Mouse (Mus musculus) monocyte, adult 2 months (primary cell): Measurements from ENCODE around the gene Sorbs1.
A peak's percentile ranks its signal among the peaks of the same experiment; 100 is the strongest.

Experiments used
- DNase-seq, 2 experiments: peaks; one replicate each; pipeline ENCODE4 v3.0.0; 2022; ENCODE audit warnings: low spot score in 2 of 2, low read depth in 1 of 2

Gene Sorbs1

GRCm38 (mm10) chr19:40410109-40410508 is 103.5 kb downstream of the Sorbs1 start:
- DNase-seq: no peak

DNA sequence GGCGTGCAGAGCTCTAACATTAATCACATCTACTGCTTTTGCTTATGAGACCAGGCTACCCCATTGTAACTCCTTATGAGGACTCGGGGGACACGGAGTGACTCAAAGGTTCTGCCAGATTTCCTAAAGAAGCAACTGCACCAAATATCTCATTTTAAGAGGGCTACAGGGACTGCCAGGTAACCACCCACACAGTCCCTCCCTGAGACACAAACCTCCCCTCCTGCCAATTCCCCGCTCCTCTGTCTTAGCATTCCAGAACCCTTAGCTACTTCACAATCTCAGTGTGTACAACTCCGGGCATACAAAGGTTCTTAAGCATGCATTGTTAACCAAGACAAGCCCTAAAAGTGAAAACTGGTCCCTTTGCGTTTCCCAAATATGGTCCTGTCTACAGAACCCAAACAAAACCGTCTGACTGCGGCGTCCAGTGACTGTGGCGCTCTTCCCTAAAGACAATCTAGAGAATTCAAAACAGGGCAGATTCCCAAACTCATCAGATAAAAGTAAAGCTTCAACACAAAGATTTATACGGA is 104.0 kb downstream of the Sorbs1 start:
- DNase-seq: no peak

GRCm38 (mm10) chr19:40407186-40407585 is 106.4 kb downstream of the Sorbs1 start:
- no peak for DNase-seq

DNA sequence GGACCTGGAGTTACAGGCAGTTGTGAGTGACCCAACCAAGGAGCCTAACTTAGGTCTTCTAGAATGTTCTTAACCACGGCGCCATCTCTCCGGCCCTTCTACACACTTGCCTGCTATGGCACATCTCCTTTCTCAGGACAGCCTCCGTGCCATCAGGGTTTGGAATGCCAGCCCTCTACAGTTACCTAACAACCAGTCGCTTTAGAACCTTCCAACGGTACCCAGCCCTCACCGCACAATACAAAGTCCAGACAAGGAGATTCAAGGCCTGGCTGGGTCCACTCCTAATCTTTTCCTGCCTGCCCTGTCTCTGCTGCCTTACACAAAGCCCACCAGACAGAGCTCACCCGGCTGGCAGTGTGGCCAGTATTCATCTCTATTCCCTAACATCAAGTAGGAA is 106.9 kb downstream of the Sorbs1 start:
- DNase-seq: no peak

DNA sequence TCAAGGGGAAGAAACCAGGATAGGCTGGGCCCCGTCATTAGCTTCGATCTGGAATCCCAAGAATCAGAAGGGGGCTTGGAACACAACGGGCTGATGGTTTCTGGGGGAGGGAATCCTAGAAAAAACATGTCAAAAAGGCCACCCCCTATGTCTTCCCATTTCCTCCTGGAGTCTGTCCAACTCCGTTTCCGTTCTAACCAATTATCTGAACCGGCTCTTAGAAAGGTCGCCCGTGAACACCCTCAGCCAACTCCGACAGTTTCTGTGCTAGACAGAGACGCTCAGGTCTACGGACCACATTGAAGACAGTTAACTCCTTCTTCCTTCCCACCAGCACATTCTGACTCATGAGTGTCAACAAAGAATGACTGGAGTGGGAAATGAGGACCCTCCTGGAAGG is 107.8 kb downstream of the Sorbs1 start:
- DNase-seq: no peak

- DNase-seq: no peak
Observed at GRCm38 (mm10) chr19:40404582-40404981, 109.0 kb downstream of the Sorbs1 start.

- no peak for DNase-seq
Observed at GRCm38 (mm10) chr19:40403999-40404398, 109.6 kb downstream of the Sorbs1 start.

DNA sequence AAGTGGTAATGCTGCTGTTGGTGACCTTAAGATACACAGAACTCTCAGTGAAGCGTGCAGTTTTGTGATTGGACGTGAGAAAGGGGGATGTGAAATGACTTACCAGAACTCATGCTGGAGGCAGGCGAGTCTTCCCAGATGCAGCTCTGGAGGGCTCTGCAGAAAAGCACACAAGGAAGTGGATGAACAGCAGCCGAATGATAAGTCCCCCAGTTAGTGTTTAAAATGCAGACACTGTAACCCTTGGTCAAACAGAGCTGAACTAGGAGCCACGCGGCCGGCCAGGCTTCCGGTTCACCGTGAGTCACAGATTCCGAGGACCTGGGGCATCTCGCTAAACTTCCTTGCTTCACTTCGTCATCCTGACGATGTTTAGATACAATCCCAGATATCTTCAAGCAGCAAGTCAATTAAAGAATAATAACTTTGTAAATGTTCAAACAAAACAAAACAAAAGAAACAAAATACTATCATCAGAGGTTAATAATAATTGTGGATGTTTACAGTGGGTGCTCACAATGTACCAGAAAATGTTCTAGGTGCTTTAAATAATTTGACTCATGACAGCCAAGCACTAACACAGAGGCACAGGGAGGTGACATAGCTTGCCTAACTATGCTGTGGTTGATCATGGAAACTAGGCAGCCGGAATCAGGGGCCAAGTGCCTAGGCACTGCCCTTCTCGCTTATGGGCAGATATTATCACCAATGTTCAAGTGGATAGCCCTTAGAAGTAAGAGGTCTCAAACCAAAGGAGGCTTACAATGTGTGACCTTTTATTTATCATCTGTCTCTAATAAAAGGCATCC is 111.2 kb downstream of the Sorbs1 start:
- DNase-seq: no peak

DNA sequence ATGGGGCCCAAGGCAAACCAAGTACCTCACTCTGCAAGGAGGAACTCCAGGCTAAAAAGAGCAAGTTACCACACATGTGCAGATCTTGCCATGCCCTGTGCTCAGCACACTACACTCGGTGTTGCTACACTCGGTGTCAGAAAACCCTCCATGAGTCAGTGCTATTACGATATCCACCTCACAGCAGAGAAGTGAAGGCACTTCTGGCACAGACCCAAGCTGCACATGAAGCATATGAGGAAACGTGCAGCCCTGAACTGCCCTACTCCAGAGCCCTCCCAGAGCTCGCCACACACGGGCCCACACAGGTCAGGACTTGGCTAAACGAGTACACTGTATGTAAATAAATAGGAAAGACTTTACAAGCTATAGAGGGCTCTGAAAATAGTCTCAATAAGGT is 112.4 kb downstream of the Sorbs1 start:
- DNase-seq: peak; percentile 70 to 79

- no peak for DNase-seq
Observed at GRCm38 (mm10) chr19:40400426-40401030, 113.1 kb downstream of the Sorbs1 start.

DNA sequence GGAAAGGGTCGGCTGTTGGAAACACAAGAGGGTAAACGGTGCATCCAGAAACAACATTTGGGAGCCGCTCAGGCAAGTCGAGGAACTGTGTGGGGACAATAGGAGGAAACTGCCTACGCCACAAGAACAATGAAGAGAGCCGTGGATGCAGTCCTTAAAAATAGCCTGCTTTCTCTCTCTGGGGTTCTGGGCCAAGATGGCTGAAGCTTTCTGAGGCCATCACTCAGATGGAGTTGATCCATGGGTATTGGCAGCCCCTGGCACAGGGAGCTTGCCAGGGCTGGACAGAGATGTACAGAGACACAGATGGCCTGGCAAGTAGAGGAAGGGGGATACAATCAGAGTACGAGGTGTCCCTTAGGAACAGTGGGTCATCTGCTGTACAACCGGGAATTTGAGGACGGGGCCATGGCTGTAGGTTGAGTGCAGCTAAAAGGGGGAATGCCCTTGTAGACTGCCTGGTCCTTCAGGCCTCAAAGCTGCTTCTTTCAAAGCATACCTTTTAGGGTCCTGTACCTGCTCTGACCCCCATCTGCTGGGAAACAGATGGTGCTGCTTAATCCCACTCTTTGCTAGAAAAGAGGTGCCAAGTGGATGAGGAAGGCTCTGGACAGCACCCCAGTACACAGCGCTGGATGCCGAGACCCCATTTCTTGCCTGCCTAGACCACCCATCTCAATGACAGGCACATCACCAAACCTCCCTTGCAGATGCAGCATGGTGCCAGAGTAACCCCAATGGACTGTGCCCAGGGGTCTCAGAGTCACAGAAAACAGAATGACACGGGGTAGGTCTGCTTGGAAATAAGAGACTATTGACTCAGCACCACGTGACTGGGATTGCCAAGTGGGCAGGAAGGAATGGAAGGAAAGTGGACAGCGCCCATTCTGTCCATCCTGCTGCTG is 117.6 kb downstream of the Sorbs1 start:
- no peak for DNase-seq

DNA sequence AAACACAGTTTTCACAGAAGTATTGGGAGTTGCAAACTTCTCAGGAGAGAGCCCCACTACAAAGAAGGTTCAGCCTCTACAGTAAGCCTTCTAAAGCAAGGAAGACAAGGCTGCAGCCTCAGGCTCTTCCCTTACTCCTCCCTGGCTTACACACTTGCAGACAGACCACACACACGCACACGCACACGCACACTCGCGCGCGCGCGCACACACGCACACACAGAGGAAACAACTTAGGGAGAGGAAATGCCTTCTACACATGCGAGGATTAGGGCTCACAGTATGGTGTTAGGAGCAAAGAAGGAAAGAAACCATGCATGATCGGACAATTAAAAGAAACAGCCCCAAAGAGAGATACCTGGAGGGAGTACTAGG is 118.3 kb downstream of the Sorbs1 start:
- no peak for DNase-seq

GRCm38 (mm10) chr19:40394555-40395320 is 118.8 kb downstream of the Sorbs1 start:
- no peak for DNase-seq

- no peak for DNase-seq
Observed at GRCm38 (mm10) chr19:40392795-40393392, 120.7 kb downstream of the Sorbs1 start.

DNA sequence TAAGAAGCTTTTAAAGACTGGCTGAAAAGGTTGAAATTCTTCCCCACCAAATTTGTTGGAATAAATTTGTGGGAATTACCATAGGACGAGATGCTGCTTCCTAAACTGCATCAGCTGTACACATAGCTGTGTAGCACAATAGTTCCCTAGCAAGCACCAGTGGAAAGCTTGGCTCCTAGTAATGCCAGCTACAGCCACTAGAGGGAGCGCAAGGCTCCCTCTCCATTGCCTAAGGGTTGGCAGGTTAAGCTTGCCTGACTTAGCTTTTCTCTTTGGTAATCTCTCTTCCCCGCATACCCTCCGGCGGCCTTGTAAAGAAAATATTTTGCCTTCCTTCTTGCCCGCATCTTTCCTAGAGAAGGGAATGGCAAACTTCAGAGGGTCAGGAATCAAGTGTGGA is 122.1 kb downstream of the Sorbs1 start:
- peak in 1 of 2 experiments; percentile 65 for DNase-seq

DNA sequence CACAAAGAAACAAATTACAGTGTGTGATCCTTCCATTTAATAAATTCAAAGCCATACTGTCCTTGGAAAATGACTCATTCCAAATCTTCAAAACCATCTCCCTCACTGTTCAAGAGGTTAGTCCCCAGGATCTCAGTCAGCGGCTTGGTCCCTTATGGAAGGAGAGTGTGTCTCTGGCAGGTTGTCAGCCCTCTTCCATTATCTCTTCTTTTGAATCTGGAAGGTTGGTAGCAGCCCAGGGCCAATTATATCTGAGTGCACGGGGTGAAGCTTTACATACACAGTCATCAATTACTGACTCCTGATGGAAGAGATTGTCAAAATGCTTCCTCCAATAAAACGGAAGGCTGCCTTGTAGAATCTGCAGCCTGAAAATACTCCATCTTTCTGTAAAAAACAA is 126.7 kb downstream of the Sorbs1 start:
- no peak for DNase-seq

DNA sequence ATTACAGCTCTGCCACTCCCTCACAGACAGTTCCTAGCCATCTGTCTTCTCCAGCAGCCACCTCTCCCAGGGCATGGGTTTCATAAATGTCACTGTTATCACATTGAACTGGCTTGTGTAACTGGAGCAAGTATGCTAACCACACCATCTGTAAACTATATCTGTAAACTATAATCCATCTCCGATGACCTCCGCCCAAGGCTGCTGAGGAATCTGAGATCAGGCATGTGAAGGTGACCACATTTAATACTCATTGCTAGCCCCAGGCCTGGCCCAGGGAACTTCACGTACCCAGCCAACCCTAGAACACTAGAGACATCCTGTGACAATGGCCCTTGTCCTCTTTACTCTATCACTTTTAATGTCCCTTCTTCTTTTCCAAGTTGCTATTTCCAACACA is 128.2 kb downstream of the Sorbs1 start:
- DNase-seq: no peak

DNA sequence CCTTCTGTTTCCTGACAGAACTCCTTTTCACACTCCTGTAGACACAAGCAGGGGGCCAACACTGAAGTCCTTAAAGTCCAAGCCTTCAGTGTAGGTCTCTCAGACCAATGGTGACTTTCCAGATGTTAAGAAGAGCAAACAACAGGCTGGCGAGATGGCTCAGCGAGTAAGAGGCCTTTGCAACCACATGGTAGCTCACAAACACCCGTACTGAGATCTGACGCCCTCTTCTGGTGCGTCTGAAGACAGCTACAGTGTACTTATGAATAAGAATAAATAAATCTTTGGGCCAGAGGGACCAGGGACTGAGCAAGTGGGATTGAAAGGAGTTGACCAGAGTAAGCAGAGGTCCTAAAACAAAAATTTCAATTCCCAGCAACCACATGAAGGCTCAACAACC is 129.6 kb downstream of the Sorbs1 start:
- no peak for DNase-seq

DNA sequence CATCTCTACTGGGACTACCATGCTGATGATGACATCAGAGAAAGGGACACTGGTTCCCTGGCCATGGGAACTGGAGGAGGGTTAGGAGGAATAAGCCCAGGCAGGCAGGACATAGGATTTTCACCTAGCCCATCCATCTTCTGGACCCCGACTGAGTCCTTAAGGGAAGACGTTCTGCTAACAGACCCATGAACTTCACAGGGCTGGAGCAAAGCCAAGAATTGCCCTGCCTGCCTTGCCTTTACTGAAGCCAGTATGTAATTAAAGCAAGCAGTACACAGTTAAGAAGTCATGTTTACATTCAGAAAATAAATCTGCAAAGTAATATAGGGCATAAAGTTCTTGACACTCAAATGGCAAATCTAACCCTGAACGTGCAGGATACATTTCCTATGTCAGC is 132.9 kb downstream of the Sorbs1 start:
- DNase-seq: no peak

DNA sequence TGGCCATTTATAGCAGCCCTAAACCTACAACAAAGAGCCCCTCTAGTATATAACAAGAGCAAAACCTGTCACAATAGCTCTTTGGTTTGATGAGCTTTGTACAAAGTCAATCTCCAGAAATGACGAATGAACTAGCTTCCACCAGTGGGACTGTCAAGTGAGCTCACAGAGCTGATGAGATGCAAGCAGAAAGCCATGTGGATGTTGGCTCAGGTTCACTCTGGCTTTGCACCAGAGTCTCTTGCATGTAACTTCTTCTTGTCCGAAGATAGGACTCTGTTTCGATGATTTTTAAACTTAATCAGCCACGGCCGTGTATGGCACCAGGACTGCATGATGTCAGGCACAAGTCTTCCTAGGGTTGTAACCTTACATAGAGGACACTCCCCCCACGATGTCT is 133.6 kb downstream of the Sorbs1 start:
- no peak for DNase-seq
